Mouse (Mus musculus) hindbrain, embryonic 11.5 days (tissue): Measurements from ENCODE around the gene 2810004N23Rik. TPM values are rescaled to one million over a fixed set of nuclear protein-coding genes. Genes with fewer than 3 reads are reported as not detected.
A peak's percentile ranks its signal among the peaks of the same experiment; 100 is the strongest.

Source experiments
- ATAC-seq: fragments of 200-750 bp; cut with Nextera tagmentation; 2 replicates; pipeline ENCODE4 v1.8.0; 2017; ENCODE audit warnings: mild to moderate bottlenecking, moderate TSS enrichment, moderate library complexity; ENCODE audit not compliant: low FRiP score
- DNase-seq: peaks from one replicate; pipeline ENCODE4 v3.0.0-alpha.2; 2015; ENCODE audit warnings: low spot score
- H3K27ac ChIP-seq: fragments of 300-500 bp; sonication (generic); 2 replicates; pipeline ENCODE4 v1.5.1; 2014; ENCODE audit warnings: mild to moderate bottlenecking, low read depth, low read length
- H3K27me3 ChIP-seq: fragments of 300-500 bp; sonication (generic); 2 replicates; pipeline ENCODE4 v1.6.1; 2014; ENCODE audit warnings: mild to moderate bottlenecking, low read length, moderate library complexity, mixed read lengths; ENCODE audit not compliant: control insufficient read depth, insufficient read depth
- H3K36me3 ChIP-seq: fragments of 300-500 bp; sonication (generic); 2 replicates; pipeline ENCODE4 v1.6.1; 2014; ENCODE audit warnings: mild to moderate bottlenecking, low read length, moderate library complexity, mixed read lengths; ENCODE audit not compliant: control insufficient read depth, insufficient read depth
- H3K4me1 ChIP-seq: fragments of 300-500 bp; sonication (generic); replicated peaks from 2 replicates; pipeline ENCODE4 v1.6.1; 2014; ENCODE audit warnings: low read length, mixed read lengths; ENCODE audit not compliant: control insufficient read depth, insufficient read depth
- H3K4me2 ChIP-seq: fragments of 300-500 bp; sonication (generic); replicated peaks from 2 replicates; pipeline ENCODE4 v1.6.1; 2014; ENCODE audit warnings: mild to moderate bottlenecking, low read depth, low read length
- H3K4me3 ChIP-seq: fragments of 300-500 bp; sonication (generic); 2 replicates; pipeline ENCODE4 v1.5.1; 2014; ENCODE audit warnings: low read depth, low read length
- H3K9ac ChIP-seq: fragments of 300-500 bp; sonication (generic); 2 replicates; pipeline ENCODE4 v1.6.1; 2014; ENCODE audit warnings: low read depth, low read length
- H3K9me3 ChIP-seq: fragments of 300-500 bp; sonication (generic); 2 replicates; pipeline ENCODE4 v1.6.1; 2016; ENCODE audit warnings: low read length; ENCODE audit not compliant: control insufficient read depth
- WGBS: fragments of 180-500 bp; shearing (Covaris S2); extraction: QIAGEN DNeasy Blood & Tissue Kit; methylation state at CpG from one replicate; pipeline ENCODE4 v1.1.7; 2014; 5-methylcytosine and 5-hydroxymethylcytosine counted together
- polyA plus RNA-seq: library from polyadenylated mRNA; unstranded; fragments of >200 nt; fragmentation: Nextera tagmentation; extraction: Ambion mirVana; gene quantifications from 2 replicates; pipeline ENCODE4 v1.2.1, GENCODE M21; 2014

Gene 2810004N23Rik
- polyA plus RNA-seq, 1 experiment from 2014 or later: 38.8 TPM

DNA sequence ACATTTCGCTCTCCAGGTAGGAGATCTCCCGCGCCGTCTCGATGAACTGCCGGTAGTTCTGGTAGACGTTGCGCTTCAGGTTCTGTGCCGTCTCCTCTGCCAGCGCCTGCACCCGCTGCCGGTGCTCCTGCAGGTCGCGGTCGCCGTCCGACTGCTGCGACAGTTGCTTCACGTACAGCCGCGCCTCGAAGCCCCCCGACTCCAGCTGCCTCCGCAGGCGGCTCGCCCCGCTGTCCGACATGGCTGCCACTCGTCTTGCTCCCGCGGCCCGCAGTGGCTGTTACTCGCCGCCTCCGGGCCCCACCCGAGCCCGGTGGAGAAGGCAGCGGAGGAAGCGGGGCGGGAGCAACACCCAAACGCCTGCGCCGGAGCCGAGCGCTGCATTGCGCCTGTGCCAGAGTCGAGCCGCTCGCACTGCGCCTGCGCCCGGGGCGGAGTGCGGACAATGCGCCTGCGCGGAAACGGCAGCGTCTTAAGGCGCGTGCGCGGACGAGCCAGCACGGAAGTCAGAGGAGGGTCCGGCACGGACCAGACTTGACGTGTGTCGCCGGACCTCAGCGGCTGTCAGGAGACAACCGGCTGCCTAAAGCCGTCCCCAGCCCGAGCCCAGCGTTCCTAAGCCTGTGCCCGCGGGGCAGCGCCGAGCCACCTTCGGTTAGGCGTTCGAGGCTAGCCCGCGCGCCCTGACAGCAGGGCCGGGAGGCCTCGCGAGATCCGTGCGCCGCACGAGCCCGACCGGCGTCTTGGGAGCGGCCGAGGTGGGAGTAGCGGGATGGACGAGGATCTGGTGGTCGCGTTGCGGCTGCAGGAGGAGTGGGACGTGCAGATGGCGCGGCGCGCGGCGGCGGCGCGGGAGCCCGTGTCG, 34.7 kb upstream of the 2810004N23Rik start, which contains the start of the genes Exoc8 and Sprtn:
Gene Exoc8, minus strand, starts transcription at position 320 of the 865 bp plus-strand sequence.
Gene Sprtn, plus strand, starts transcription at position 501 of the 865 bp plus-strand sequence.
- Histone ChIP-seq H3K9me3 (no peaks in the 10 kb centered on the region), H3K27me3 (no peaks in the 10 kb centered on the region), H3K4me3 (peak within 1 kb of the TSS; percentile 76), H3K9ac (peak within 1 kb of the TSS; percentile 82), H3K27ac (peak within 1 kb of the TSS; percentile 75), H3K4me1 (peaks cover 6% of the 10 kb centered on the region), H3K4me2 (peak within 1 kb of the TSS; percentile 99), H3K36me3 (no peaks in the 10 kb centered on the region; the same call in 1 of the 2 replicates)
- WGBS: under 1% methylated on average over 109 of the region's 114 CpGs
- peak; percentile 99 for DNase-seq
- peak; percentile 84 for ATAC-seq

- Histone ChIP-seq H3K27ac (peak overlapping the region; percentile 75), H3K36me3 (no peaks in the 10 kb centered on the region; the same call in 1 of the 2 replicates), H3K9ac (peak overlapping the region; percentile 82), H3K4me1 (peaks cover 6% of the 10 kb centered on the region), H3K4me3 (peak overlapping the region; percentile 76), H3K4me2 (peak overlapping the region; percentile 99), H3K9me3 (no peaks in the 10 kb centered on the region), H3K27me3 (no peaks in the 10 kb centered on the region)
- WGBS: 2% methylated on average over 46 of the region's 60 CpGs
- DNase-seq (peak; percentile 76), ATAC-seq (peak; percentile 59)
These were observed 33.9 kb upstream of the 2810004N23Rik start for GRCm38 (mm10) chr8:124896632-124897385.

GRCm38 (mm10) chr8:124896010-124896631, 33.2 kb upstream of the 2810004N23Rik start:
- Histone ChIP-seq H3K9me3 (no peaks in the 10 kb centered on the region), H3K36me3 (no peaks in the 10 kb centered on the region; the same call in 1 of the 2 replicates), H3K27me3 (no peaks in the 10 kb centered on the region), H3K4me1 (peaks cover 6% of the 10 kb centered on the region), H3K4me2 (peak overlapping the region; percentile 99), H3K27ac (no peak overlapping the region), H3K4me3 (peak overlapping the region; percentile 76), H3K9ac (peak overlapping the region; percentile 82; the same call in 1 of the 2 replicates)
- no peak for ATAC-seq
- WGBS: 89% methylated on average over 26 of the region's 26 CpGs
- no peak for DNase-seq

GRCm38 (mm10) chr8:124892596-124892995, 29.7 kb upstream of the 2810004N23Rik start:
- Histone ChIP-seq H3K9ac (no peak overlapping the region), H3K9me3 (no peaks in the 10 kb centered on the region), H3K36me3 (peaks cover 14% of the 10 kb centered on the region), H3K4me1 (peaks cover 3% of the 10 kb centered on the region; the same call in 1 of the 2 replicates), H3K4me2 (no peak overlapping the region), H3K27ac (no peak overlapping the region), H3K27me3 (no peaks in the 10 kb centered on the region), H3K4me3 (no peak overlapping the region)
- 74% methylated on average over 3 of the region's 3 CpGs for WGBS
- DNase-seq (no peak), ATAC-seq (no peak)

DNA sequence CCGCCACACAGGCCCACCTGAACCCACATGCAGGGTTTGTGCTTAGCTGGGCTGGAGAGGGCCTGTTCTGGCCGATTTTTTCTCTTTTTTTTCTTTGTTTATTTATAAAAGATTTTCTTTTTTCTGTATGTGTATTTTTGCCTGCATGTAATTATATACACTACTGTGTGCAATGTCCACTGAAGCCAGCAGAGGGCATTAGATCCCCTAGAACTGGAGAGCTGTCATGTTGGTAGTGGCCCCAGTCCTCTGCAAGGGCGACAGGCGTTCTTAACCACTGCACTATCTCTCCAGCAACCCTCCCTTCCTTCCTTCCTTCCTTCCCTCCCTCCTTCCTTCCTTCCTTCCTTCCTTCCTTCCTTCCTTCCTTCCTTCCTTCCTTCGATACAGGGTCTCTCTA, 25.5 kb upstream of the 2810004N23Rik start:
- no peak overlapping the region for H3K27ac ChIP-seq
- H3K36me3 ChIP-seq: peaks cover 24% of the 10 kb centered on the region
- no peaks in the 10 kb centered on the region for H3K4me1 ChIP-seq

DNA sequence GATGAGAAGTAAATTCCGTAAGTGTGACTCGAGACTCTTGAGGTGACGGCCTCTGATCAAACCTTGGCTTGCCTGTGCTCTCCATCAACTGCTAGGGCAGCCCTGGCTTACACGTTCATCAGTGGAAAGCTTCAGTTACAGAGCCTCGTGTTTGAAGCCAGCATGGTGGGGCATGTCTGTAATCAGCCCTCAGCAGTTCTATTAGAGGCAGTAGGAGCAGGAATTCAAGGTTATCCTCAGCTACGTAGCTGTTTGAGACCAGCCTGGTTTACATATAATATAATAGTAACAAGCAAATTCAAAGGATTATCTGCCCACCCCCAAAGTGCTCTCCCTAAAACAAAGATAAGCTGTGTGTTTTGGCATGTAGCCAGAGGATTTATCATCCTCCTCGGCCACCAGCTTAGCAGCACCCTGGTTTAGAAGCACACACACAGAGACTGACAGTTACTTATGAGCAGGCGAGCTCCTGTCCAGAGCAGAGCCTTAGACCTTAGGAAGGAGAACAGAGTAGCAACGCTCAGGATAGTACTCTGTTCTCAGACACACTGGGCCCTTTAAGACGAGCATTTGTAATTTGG, 16.1 kb upstream of the 2810004N23Rik start:
- no peak overlapping the region for H3K9ac ChIP-seq
- H3K4me3 ChIP-seq: no peak overlapping the region
- H3K9me3 ChIP-seq: no peaks in the 10 kb centered on the region
- H3K4me2 ChIP-seq: no peak overlapping the region
- peaks cover 23% of the 10 kb centered on the region for H3K36me3 ChIP-seq
- ATAC-seq: no peak
- no peak for DNase-seq
- H3K27ac ChIP-seq: no peak overlapping the region
- H3K4me1 ChIP-seq: no peaks in the 10 kb centered on the region
- WGBS: 91% methylated on average over 10 of the region's 10 CpGs
- no peaks in the 10 kb centered on the region for H3K27me3 ChIP-seq

More for the DNA sequence above, 25.5 kb upstream of the 2810004N23Rik start:
- no peak overlapping the region for H3K9ac ChIP-seq
- H3K27me3 ChIP-seq: no peaks in the 10 kb centered on the region
- H3K4me2 ChIP-seq: no peak overlapping the region
- no peaks in the 10 kb centered on the region for H3K9me3 ChIP-seq
- no peak overlapping the region for H3K4me3 ChIP-seq
- WGBS: 95% methylated on average over 5 of the region's 5 CpGs
- DNase-seq (no peak), ATAC-seq (no peak)

GRCm38 (mm10) chr8:124878141-124878540, 15.2 kb upstream of the 2810004N23Rik start:
- Histone ChIP-seq H3K9ac (no peak overlapping the region), H3K4me3 (no peak overlapping the region), H3K27ac (no peak overlapping the region), H3K9me3 (no peaks in the 10 kb centered on the region), H3K4me1 (no peaks in the 10 kb centered on the region), H3K4me2 (no peak overlapping the region), H3K36me3 (peaks cover 23% of the 10 kb centered on the region), H3K27me3 (no peaks in the 10 kb centered on the region)
- WGBS: 91% methylated on average over 5 of the region's 5 CpGs
- ATAC-seq (no peak), DNase-seq (no peak)

- ATAC-seq (no peak), DNase-seq (no peak)
- WGBS: 94% methylated on average over 5 of the region's 5 CpGs
- H3K27me3 ChIP-seq: no peaks in the 10 kb centered on the region
- no peaks in the 10 kb centered on the region for H3K9me3 ChIP-seq
- H3K4me1 ChIP-seq: no peaks in the 10 kb centered on the region; the same call in 1 of the 2 replicates
- no peaks in the 10 kb centered on the region for H3K36me3 ChIP-seq
- H3K4me2 ChIP-seq: no peak overlapping the region
- H3K27ac ChIP-seq: no peak overlapping the region
- H3K4me3 ChIP-seq: no peak overlapping the region
- H3K9ac ChIP-seq: no peak overlapping the region
These were observed 9.8 kb upstream of the 2810004N23Rik start for GRCm38 (mm10) chr8:124872690-124873089.
